Mouse (Mus musculus) right cerebral cortex, adult 18-20 months (tissue): ENCODE measurements around the gene Olfr99.
A peak's percentile ranks its signal among the peaks of the same experiment; 100 is the strongest.
"Not testable (repeated sequence)": the region's sequence is repeated elsewhere in the genome, so short reads cannot be mapped to it uniquely, and the experiment has no call there.

Source experiments
- DNase-seq: peaks from one replicate; pipeline ENCODE4 v3.0.0; 2022; ENCODE audit warnings: mixed read lengths

Olfr99 gene

GRCm38 (mm10) chr17:37283360-37283759 lies at the start of gene Olfr99:
TSS of gene Olfr99 (minus strand) at chr17:37283460.
- DNase-seq = no peak

DNA sequence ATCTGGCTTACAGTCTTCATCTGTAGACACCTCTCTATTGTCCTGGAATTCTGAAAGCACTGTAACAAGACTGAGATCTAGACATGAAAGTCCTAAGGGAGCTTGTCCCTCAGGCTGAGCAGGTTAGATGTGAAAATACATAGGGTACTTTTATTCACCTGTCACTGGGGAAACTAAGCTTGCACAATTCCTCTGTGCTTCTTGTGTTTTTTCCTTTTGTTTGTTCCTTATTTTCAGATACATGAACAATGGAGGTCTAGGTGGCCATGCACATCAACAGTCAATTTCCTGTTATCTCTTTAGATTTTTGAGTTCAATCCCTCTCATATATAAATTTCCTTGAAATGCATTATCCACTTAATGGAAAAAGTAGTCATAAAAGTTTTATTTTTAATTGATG lies 33.7 kb upstream of the Olfr99 start, which contains the start of gene Olfr102:
Gene Olfr102, minus strand, starts transcription at position 101 of the 400 bp plus-strand sequence.
- DNase-seq = no peak

GRCm38 (mm10) chr17:37310146-37310699 lies 27.0 kb upstream of the Olfr99 start:
- DNase-seq = no peak

- DNase-seq = no peak
Measured at GRCm38 (mm10) chr17:37308483-37308882, 25.2 kb upstream of the Olfr99 start.

DNA sequence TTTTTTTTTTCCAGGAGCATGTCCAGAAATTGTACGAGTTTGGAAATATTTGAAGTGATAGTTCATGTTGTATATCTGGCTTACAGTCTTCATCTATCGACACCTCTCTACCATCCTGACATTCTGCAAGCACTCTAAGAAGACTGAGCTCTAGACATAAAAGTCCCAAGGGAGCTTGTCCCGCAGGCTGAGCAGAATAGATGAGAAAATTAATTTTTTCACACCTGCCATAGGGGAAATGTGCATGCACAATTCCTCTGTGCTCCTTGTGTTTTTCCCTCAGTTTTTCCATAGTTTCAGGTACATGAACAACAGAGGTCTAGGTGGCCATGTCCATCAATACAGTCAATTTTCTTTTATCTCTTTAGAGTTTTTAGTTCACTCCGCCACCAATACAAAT lies 21.0 kb upstream of the Olfr99 start, which contains the start of gene Olfr101:
Gene Olfr101, minus strand, starts transcription at position 101 of the 400 bp plus-strand sequence.
- no peak for DNase-seq

- DNase-seq = no peak
Measured at GRCm38 (mm10) chr17:37280331-37280730, 2.9 kb downstream of the Olfr99 start.

- no peak for DNase-seq
Measured at GRCm38 (mm10) chr17:37276573-37276972, 6.7 kb downstream of the Olfr99 start.

DNA sequence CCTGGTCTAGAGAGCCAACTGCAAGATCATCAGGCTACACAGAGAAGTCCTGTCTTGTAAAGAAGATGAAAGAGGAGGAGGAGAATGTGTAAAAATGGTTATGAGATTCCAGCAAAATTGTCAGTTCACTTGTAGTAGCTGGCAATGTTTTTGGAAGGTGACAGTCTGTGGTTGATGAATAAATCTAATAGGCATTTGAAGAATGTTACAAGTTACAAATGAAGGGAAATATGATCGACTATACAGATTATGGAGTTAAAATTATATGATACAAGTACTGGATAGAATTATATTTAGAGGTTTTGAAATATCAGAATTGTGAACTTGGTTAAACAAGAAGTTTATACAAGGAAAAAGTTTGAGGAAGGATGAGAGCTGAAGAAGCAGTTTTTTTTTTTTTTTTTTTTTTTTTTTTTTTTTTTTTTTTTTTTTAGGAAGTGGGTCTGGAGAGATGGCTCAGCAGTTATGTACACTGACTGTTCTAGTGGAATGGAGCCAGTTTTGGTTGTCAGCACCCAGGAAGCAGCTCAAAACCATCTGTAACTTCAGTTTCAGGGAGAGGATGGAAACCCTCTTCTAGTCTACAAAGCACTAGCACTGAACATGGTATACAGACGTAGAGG lies 7.5 kb downstream of the Olfr99 start:
- no peak for DNase-seq

- peak; percentile 4 for DNase-seq
Measured at GRCm38 (mm10) chr17:37270702-37271092, 12.6 kb downstream of the Olfr99 start.

DNA sequence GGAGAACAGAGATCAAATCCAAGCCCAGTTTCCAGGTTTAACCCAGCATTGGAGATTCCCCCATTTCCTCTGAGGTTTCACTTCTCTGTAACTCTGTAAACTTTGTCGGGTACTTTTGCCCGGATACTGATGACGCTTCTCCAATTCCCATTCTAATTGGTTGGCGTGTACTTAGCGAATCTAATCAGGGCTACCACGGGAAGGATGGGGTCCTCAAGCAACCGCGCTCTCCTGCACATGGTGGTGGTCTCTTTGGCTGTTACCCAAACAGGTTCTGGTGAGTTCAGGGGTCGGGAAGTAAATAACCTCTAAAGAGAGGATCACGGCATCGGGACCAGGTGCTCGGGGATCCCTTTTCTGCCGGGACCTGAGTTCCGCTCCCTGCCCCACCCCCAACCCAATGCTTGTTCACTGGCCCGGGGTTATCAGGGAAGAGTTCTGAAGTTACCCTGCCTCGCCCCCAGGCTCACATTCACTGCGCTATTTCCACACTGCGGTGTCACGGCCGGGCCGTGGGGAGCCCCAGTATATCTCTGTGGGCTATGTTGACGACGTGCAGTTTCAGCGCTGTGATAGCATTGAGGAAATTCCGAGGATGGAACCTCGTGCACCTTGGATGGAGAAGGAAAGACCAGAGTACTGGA lies 13.1 kb downstream of the Olfr99 start, which contains the start of gene H2-M3:
Gene H2-M3, plus strand, starts transcription at position 163 of the 644 bp plus-strand sequence.
- peak; percentile 89 for DNase-seq

DNA sequence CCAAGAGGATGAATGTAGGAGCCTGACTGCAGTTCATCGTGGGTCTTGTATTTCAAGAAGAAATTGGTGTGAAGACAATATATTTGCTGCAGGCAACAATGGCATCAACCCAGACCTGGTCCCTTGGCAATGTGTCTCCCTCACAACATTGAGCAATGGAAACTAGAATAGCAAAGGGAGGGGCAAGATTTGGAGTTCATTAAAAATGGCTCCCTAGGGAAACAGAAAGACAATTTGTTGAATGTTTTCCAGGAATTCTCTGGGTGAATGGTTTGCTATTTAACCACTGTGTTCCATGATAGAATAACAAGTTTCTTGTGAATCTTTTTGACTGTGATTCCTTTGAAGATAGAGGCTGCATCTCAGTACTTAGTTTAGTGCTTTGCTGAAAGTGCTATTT lies 19.6 kb downstream of the Olfr99 start, which contains the start of gene Olfr98:
Gene Olfr98, minus strand, starts transcription at position 124 of the 400 bp plus-strand sequence.
- no peak for DNase-seq

- no peak for DNase-seq
Measured at GRCm38 (mm10) chr17:37250544-37250943, 32.7 kb downstream of the Olfr99 start.

DNA sequence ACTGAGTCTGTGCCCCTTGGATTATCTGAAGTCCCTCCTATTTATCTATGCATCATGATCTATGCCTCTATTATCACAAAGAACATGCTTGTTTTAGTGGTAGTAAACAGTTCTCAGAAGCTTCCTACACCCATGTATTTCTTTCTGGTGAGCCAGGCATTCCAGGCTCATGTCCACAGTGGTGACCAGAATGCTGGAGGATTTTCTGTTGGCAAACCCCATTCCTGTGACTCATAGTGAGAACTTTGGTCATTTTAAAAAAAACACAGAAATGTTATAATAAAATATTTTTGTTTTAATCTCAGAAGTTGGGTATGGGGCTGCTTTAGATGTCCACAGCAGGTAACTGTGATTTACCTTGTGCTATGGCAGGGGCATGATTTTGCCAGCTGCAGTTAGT lies 33.8 kb downstream of the Olfr99 start:
- no peak for DNase-seq

DNA sequence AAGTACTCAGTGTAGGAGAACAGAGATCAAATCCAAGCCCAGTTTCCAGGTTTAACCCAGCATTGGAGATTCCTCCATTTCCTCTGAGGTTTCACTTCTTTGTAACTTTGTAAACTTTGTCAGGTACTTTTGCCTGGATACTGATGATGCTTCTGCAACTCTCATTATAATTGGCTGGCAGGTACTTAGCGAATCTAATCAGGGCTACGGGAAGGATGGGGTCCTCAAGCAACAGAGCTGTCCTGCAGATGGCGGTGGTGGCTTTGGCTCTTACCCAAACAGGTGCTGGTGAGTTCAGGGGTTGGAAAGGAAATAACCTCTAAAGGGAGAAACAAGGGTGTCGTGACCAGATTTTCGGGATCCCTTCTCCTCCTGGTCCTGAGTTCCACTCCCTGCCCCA lies 36.5 kb downstream of the Olfr99 start:
- peak; percentile 35 for DNase-seq

DNA sequence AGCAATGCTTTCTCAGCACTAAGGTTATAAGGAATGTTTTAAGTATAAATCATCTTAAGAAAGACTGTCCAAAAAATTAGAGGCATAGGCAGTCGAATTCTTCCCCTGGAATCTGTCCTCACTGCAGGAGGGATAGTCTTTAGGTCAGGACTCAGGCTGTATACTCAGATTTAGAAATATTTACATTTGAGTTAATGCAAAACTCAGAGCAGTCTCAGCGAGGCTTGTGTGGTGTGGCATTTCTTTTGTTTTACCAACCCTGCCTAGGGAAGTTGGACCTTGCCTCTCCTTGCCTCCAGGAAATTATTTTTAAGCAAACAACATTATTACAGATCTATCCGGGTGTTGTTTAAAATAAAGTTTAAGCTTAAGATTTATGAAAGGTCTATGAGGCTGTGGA lies 41.1 kb downstream of the Olfr99 start:
- DNase-seq = no peak

DNA sequence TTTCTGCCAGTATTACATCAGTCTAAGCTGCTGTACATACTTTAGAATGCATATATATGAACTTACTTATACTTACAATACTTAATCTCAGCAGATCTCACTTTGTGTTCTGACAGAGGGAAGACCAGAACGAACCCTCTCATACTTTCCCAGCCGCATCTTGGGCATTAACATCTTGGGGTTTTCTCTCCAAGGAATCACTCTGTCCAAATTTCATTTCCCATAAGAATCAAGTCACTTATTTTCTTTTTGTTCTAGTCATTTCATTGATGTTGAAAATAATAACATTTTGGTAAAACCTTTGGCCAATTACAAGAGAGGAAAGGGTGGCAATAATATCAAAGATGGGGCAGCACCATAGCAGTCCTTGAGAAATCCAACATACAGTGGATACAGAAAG lies 46.0 kb downstream of the Olfr99 start, which contains the start of gene Olfr97:
Gene Olfr97, minus strand, starts transcription at position 101 of the 400 bp plus-strand sequence.
- DNase-seq = not testable (repeated sequence)
